Mouse (Mus musculus): ENCODE measurements at regions not wholly inside any gene's neighbourhood (a gene's known extent, or its start where the extent isn't known, plus 50 kb on each side); places are given as distances from the start of the nearest gene placed in this dataset.

GRCm38 (mm10) chr6:120609858-120610257, 56.3 kb upstream of the Cecr2 start:
- peak in 1 of 2 experiments; percentile 13; a peak in 1 of 4 replicates for TF ChIP-seq CTCF (conservative IDR thresholded peaks at IDR 0.05 in 1 of 2, IDR thresholded peaks at IDR 0.05 in 1 of 2; ENCODE audit: low read depth in 2 of 2, low read length in 2 of 2)
- no peak for TF ChIP-seq ZKSCAN1 (IDR thresholded peaks at IDR 0.05; ENCODE audit: borderline replicate concordance, low read depth, low read length)
- TF ChIP-seq RAD21 (IDR thresholded peaks at IDR 0.05; ENCODE audit: low read depth, low read length) = no peak
- TF ChIP-seq HCFC1 (IDR thresholded peaks at IDR 0.05; ENCODE audit: low read depth, low read length) = no peak
- no peak for TF ChIP-seq CHD1 (IDR thresholded peaks at IDR 0.05; ENCODE audit: low read depth, low read length)
- TF ChIP-seq ZMIZ1 (IDR thresholded peaks at IDR 0.05; ENCODE audit: low read depth, low read length) = no peak
- TF ChIP-seq POLR2A (IDR thresholded peaks at IDR 0.05; ENCODE audit: low read depth, low read length) = no peak
- no peak for TF ChIP-seq NRF1 (IDR thresholded peaks at IDR 0.05; ENCODE audit: low read depth, low read length)
- no peak for TF ChIP-seq MYC (IDR thresholded peaks at IDR 0.05; ENCODE audit: low read depth, low read length)
- TF ChIP-seq MAZ (IDR thresholded peaks at IDR 0.05; ENCODE audit: low read depth, low read length) = no peak

All from CH12.LX (cell line).